Mouse (Mus musculus) retina, adult 2 months (tissue): ENCODE results near the gene Gm11639.
A peak's percentile ranks its signal among the peaks of the same experiment; 100 is the strongest.
"Not testable (repeated sequence)": the region's sequence is repeated elsewhere in the genome, so short reads cannot be mapped to it uniquely, and the experiment has no call there.

Source experiments
- DNase-seq: peaks from one replicate; pipeline ENCODE4 v3.0.0-alpha.2; 2012; ENCODE audit warnings: low read depth, low spot score

Gm11639 gene

GRCm38 (mm10) chr11:105112448-105112847 lies 426.9 kb downstream of the Gm11639 start:
- not testable (repeated sequence) for DNase-seq

- DNase-seq: no peak
These were observed 432.3 kb downstream of the Gm11639 start for GRCm38 (mm10) chr11:105117814-105118213.

GRCm38 (mm10) chr11:105120551-105121061 lies 435.1 kb downstream of the Gm11639 start:
- DNase-seq: no peak

GRCm38 (mm10) chr11:105121792-105122191 lies 436.3 kb downstream of the Gm11639 start:
- not testable (repeated sequence) for DNase-seq

- DNase-seq: peak; percentile 38
These were observed 438.5 kb downstream of the Gm11639 start for GRCm38 (mm10) chr11:105123986-105124385.

- peak; percentile 84 for DNase-seq
These were observed 440.4 kb downstream of the Gm11639 start, which contains the start of gene Mettl2 for GRCm38 (mm10) chr11:105125735-105126519. Mettl2 (plus strand) TSS chr11:105126425.

- no peak for DNase-seq
These were observed 441.1 kb downstream of the Gm11639 start for GRCm38 (mm10) chr11:105126520-105127029.

GRCm38 (mm10) chr11:105135692-105136091 lies 450.2 kb downstream of the Gm11639 start:
- no peak for DNase-seq

- DNase-seq: not testable (repeated sequence)
These were observed 451.7 kb downstream of the Gm11639 start for GRCm38 (mm10) chr11:105137255-105137654.

- DNase-seq: not testable (repeated sequence)
These were observed 455.0 kb downstream of the Gm11639 start for GRCm38 (mm10) chr11:105140512-105140911.

GRCm38 (mm10) chr11:105141115-105141514 lies 455.6 kb downstream of the Gm11639 start:
- DNase-seq: no peak

GRCm38 (mm10) chr11:105143564-105143963 lies 458.1 kb downstream of the Gm11639 start:
- DNase-seq: no peak

GRCm38 (mm10) chr11:105144084-105144483 lies 458.6 kb downstream of the Gm11639 start:
- DNase-seq: no peak

- DNase-seq: no peak
These were observed 459.2 kb downstream of the Gm11639 start for GRCm38 (mm10) chr11:105144508-105145210.

GRCm38 (mm10) chr11:105145211-105145610 lies 459.7 kb downstream of the Gm11639 start:
- DNase-seq: no peak

- DNase-seq: no peak
These were observed 461.1 kb downstream of the Gm11639 start, which contains the start of gene Gm10842 for GRCm38 (mm10) chr11:105146593-105146992. Gm10842 (plus strand) TSS chr11:105146893.

GRCm38 (mm10) chr11:105149353-105149752 lies 463.8 kb downstream of the Gm11639 start:
- DNase-seq: no peak

GRCm38 (mm10) chr11:105149766-105150165 lies 464.3 kb downstream of the Gm11639 start:
- no peak for DNase-seq

GRCm38 (mm10) chr11:105150691-105151090 lies 465.2 kb downstream of the Gm11639 start:
- DNase-seq: no peak

- peak; percentile 38 for DNase-seq
These were observed 465.9 kb downstream of the Gm11639 start for GRCm38 (mm10) chr11:105151226-105152016.

GRCm38 (mm10) chr11:105152017-105152300 lies 466.5 kb downstream of the Gm11639 start:
- no peak for DNase-seq
